Mouse (Mus musculus) liver, embryonic 13.5 days (tissue): Measurements from ENCODE around the gene Lrrc4c. TPM values are rescaled to one million over a fixed set of nuclear protein-coding genes. Genes with fewer than 3 reads are reported as not detected.

ENCODE experiments used
- ATAC-seq: fragments of 200-750 bp; cut with Nextera tagmentation; 2 replicates; pipeline ENCODE4 v1.8.0; 2017; ENCODE audit warnings: low read depth, mild to moderate bottlenecking, moderate number of reproducible peaks, moderate library complexity
- DNase-seq: peaks from one replicate; pipeline ENCODE4 v3.0.0; 2022
- H3K27ac ChIP-seq: fragments of 300-500 bp; sonication (generic); 2 replicates; pipeline ENCODE4 v1.5.1; 2015; ENCODE audit warnings: moderate library complexity, mild to moderate bottlenecking, inconsistent platforms
- H3K27me3 ChIP-seq: fragments of 300-500 bp; sonication (generic); 2 replicates; pipeline ENCODE4 v1.6.1; 2015; ENCODE audit warnings: mild to moderate bottlenecking, inconsistent platforms
- H3K36me3 ChIP-seq: fragments of 300-500 bp; sonication (generic); 2 replicates; pipeline ENCODE4 v1.6.1; 2015; ENCODE audit warnings: mild to moderate bottlenecking, inconsistent platforms
- H3K4me1 ChIP-seq: fragments of 300-500 bp; sonication (generic); replicated peaks from 2 replicates; pipeline ENCODE4 v1.6.1; 2015; ENCODE audit warnings: inconsistent platforms
- H3K4me2 ChIP-seq: fragments of 300-500 bp; sonication (generic); 2 replicates; pipeline ENCODE4 v1.6.1; 2015; ENCODE audit warnings: inconsistent platforms, mild to moderate bottlenecking, moderate library complexity
- H3K4me3 ChIP-seq: fragments of 300-500 bp; sonication (generic); replicated peaks from 2 replicates; pipeline ENCODE4 v1.5.1; 2015; ENCODE audit warnings: mild to moderate bottlenecking, inconsistent platforms
- H3K9ac ChIP-seq: fragments of 300-500 bp; sonication (generic); 2 replicates; pipeline ENCODE4 v1.6.1; 2015; ENCODE audit warnings: mild to moderate bottlenecking, inconsistent platforms
- H3K9me3 ChIP-seq: fragments of 300-500 bp; sonication (generic); replicated peaks from 2 replicates; pipeline ENCODE4 v1.6.1; 2016; ENCODE audit warnings: inconsistent platforms
- WGBS: fragments of 180-500 bp; shearing (Covaris S2); methylation state at CpG from one replicate; pipeline ENCODE4 v1.1.7; 2015; ENCODE audit not compliant: insufficient replicate concordance; 5-methylcytosine and 5-hydroxymethylcytosine counted together
- polyA plus RNA-seq: library from polyadenylated mRNA; unstranded; fragments of >200 nt; fragmentation: Nextera tagmentation; extraction: Ambion mirVana; gene quantifications from 2 replicates; pipeline ENCODE4 v1.2.1, GENCODE M21; 2015

Gene Lrrc4c
- polyA plus RNA-seq, 1 experiment from 2014 or later: 0.13 TPM

DNA sequence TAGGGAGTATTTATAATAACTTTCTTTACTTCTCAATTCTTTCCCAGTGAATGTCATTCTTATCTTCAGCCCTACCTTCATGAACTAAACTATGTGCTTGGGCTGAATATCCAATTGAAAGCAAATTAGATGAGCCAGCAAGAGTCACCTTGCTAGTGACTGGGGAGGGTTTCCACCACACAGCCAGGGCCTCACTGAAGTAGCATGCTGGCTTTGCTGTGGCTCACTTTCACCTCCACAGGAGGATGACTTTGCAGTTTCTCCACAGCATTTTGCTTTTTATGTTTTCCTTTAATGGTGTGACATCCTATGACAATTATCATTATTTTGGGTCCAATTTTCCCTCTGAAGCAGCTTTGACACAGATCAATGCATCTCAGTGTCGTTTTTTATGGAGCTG is 1000.0 kb downstream of the Lrrc4c start:
- Histone ChIP-seq H3K27ac (no peak overlapping the region), H3K4me3 (no peak overlapping the region), H3K9me3 (no peaks in the 10 kb centered on the region), H3K4me1 (no peaks in the 10 kb centered on the region), H3K4me2 (no peak overlapping the region), H3K36me3 (no peaks in the 10 kb centered on the region), H3K9ac (no peak overlapping the region), H3K27me3 (no peaks in the 10 kb centered on the region)
- DNase-seq: no peak
- no peak for ATAC-seq
- 32% methylated on average over 1 of the region's 1 CpGs for WGBS

- no peak for DNase-seq
- no peak overlapping the region for H3K4me3 ChIP-seq
- no peaks in the 10 kb centered on the region for H3K4me1 ChIP-seq
- H3K4me2 ChIP-seq: no peak overlapping the region
- H3K9me3 ChIP-seq: no peaks in the 10 kb centered on the region
- H3K27ac ChIP-seq: no peak overlapping the region
- no peaks in the 10 kb centered on the region for H3K36me3 ChIP-seq
- WGBS: 46% methylated on average over 1 of the region's 1 CpGs
- ATAC-seq: no peak
- H3K9ac ChIP-seq: no peak overlapping the region
- no peaks in the 10 kb centered on the region for H3K27me3 ChIP-seq
Observed at GRCm38 (mm10) chr2:97318536-97318935, 1000.6 kb downstream of the Lrrc4c start.

DNA sequence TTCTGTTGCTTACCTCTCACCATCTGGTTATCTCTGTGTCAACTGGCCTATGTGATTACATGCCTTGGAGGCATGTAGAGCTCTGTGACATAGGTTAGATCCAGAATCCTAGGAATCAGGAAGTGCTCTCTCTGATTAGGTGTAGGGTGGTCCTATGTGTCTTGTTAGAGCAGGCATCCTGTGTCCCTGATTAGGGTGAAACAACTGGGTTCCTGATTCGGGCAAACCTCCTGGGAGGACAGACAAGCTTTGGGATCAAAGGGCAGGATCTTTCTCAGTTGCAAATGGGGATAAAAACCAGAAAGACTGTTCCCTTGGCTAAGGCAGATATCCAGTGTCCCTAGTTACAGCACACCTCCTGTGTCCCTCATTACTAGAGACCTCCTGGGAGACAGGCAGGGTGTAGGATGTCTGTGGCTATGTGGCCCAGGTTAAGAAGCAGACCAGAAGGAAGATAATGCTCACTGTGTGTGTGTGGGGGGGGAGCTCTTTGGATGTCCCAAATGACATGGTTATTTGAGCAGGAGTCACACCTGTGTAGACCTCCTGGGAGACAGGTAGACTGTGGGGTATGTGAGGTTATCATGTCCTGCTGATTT is 1014.2 kb downstream of the Lrrc4c start:
- no peak overlapping the region for H3K9ac ChIP-seq
- 24% methylated on average over 1 of the region's 1 CpGs for WGBS
- H3K9me3 ChIP-seq: no peaks in the 10 kb centered on the region

DNA sequence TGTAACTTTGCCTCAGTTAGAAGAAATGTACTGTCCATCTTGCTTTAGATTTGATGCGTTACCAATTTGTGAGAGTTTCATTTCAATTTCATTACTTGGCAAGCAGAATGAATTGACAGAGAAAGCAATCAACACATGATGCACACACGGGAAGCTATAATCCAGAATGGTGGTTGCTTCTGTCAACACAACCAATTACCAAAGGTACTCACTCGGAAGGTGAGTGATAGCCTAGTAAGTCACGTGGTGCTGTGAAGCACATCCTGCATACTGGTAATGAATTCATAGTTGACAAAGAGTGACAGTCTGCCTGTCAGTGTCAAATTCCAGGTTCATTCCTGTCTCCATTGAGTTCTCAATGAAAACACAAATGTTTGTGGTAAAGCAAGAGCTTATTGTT is 1021.7 kb downstream of the Lrrc4c start:
- Histone ChIP-seq H3K9ac (no peak overlapping the region), H3K36me3 (no peaks in the 10 kb centered on the region), H3K4me1 (no peaks in the 10 kb centered on the region), H3K4me3 (no peak overlapping the region), H3K4me2 (no peak overlapping the region), H3K9me3 (no peaks in the 10 kb centered on the region), H3K27ac (no peak overlapping the region), H3K27me3 (no peaks in the 10 kb centered on the region)
- DNase-seq (no peak), ATAC-seq (no peak)
- WGBS: 61% methylated on average over 4 of the region's 4 CpGs

More for the DNA sequence above, 1014.2 kb downstream of the Lrrc4c start:
- no peak for ATAC-seq
- Histone ChIP-seq H3K4me3 (no peak overlapping the region), H3K4me1 (no peaks in the 10 kb centered on the region), H3K4me2 (no peak overlapping the region), H3K36me3 (no peaks in the 10 kb centered on the region), H3K27ac (no peak overlapping the region), H3K27me3 (no peaks in the 10 kb centered on the region)
- DNase-seq: no peak

DNA sequence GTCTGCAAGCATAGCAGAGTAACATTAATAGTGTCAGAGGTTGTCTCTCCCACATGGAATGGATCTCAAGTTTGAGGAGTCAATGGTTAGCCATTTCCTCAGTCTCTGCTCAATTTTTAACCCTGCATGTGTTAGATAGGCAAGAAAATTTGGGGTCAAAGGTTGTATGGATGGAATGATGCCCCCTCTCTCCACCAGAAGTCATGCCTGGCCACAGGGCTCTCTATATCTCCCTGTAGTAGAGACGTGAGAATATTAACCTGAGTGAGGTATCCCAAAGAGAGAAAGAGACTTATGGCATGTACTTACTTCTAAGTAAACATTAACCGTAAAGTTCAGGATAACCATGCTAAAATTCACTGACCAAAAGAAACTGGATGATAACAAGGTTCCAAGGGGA is 1043.3 kb downstream of the Lrrc4c start:
- Histone ChIP-seq H3K27ac (no peak overlapping the region), H3K4me3 (no peak overlapping the region), H3K4me1 (no peaks in the 10 kb centered on the region), H3K4me2 (no peak overlapping the region), H3K9me3 (no peaks in the 10 kb centered on the region), H3K36me3 (no peaks in the 10 kb centered on the region), H3K27me3 (no peaks in the 10 kb centered on the region), H3K9ac (no peak overlapping the region)
- no peak for ATAC-seq
- no peak for DNase-seq
- 69% methylated on average over 2 of the region's 2 CpGs for whole genome bisulfite sequencing

GRCm38 (mm10) chr2:97369978-97370377 is 1052.0 kb downstream of the Lrrc4c start:
- no peak for ATAC-seq
- DNase-seq: no peak
- no peaks in the 10 kb centered on the region for H3K27me3 ChIP-seq

DNA sequence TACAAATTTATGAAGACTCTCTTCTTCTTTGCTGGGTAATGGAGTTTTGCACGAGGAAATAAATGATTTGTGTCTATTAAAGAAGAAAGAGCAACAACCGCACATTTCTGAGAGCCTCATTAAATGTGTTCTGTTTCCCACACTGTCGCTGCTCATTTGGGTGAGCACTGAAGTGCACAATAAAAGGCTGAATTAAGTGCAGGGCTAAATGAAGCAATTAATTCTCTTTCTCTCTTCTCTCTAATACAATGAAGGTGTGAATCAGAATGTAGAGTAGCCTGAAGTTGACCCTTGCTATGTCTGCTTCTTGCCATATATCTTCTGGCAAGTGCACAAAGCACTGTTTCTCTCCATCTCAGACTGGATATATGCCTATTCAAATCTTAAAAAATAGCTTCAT is 1073.5 kb downstream of the Lrrc4c start:
- no peak for ATAC-seq
- H3K4me3 ChIP-seq: no peak overlapping the region
- no peaks in the 10 kb centered on the region for H3K4me1 ChIP-seq
- no peaks in the 10 kb centered on the region for H3K36me3 ChIP-seq
- H3K27me3 ChIP-seq: no peaks in the 10 kb centered on the region
- no peak for DNase-seq
- no peak overlapping the region for H3K27ac ChIP-seq
- WGBS: 63% methylated on average over 3 of the region's 3 CpGs
- no peak overlapping the region for H3K4me2 ChIP-seq
- 0 out of 2 replicates have a peak, but pooled peaks cover 3% of the 10 kb centered on the region for H3K9me3 ChIP-seq
- H3K9ac ChIP-seq: no peak overlapping the region

More at GRCm38 (mm10) chr2:97369978-97370377, 1052.0 kb downstream of the Lrrc4c start:
- H3K4me1 ChIP-seq: no peaks in the 10 kb centered on the region
- WGBS: 56% methylated on average over 3 of the region's 3 CpGs
- H3K9ac ChIP-seq: no peak overlapping the region
- no peaks in the 10 kb centered on the region for H3K36me3 ChIP-seq
- H3K4me3 ChIP-seq: no peak overlapping the region
- no peak overlapping the region for H3K27ac ChIP-seq
- H3K9me3 ChIP-seq: no peaks in the 10 kb centered on the region
- no peak overlapping the region for H3K4me2 ChIP-seq

- Histone ChIP-seq H3K27me3 (no peaks in the 10 kb centered on the region), H3K27ac (no peak overlapping the region), H3K9me3 (0 out of 2 replicates have a peak, but pooled peaks cover 3% of the 10 kb centered on the region), H3K4me1 (no peaks in the 10 kb centered on the region), H3K36me3 (no peaks in the 10 kb centered on the region), H3K9ac (no peak overlapping the region), H3K4me2 (no peak overlapping the region), H3K4me3 (no peak overlapping the region)
- DNase-seq (no peak), ATAC-seq (no peak)
- WGBS: 57% methylated on average over 2 of the region's 2 CpGs
Observed at GRCm38 (mm10) chr2:97391876-97392275, 1073.9 kb downstream of the Lrrc4c start.

- no peaks in the 10 kb centered on the region for H3K4me1 ChIP-seq
- 57% methylated on average over 1 of the region's 1 CpGs for WGBS
Observed at GRCm38 (mm10) chr2:97413066-97413465, 1095.1 kb downstream of the Lrrc4c start.

DNA sequence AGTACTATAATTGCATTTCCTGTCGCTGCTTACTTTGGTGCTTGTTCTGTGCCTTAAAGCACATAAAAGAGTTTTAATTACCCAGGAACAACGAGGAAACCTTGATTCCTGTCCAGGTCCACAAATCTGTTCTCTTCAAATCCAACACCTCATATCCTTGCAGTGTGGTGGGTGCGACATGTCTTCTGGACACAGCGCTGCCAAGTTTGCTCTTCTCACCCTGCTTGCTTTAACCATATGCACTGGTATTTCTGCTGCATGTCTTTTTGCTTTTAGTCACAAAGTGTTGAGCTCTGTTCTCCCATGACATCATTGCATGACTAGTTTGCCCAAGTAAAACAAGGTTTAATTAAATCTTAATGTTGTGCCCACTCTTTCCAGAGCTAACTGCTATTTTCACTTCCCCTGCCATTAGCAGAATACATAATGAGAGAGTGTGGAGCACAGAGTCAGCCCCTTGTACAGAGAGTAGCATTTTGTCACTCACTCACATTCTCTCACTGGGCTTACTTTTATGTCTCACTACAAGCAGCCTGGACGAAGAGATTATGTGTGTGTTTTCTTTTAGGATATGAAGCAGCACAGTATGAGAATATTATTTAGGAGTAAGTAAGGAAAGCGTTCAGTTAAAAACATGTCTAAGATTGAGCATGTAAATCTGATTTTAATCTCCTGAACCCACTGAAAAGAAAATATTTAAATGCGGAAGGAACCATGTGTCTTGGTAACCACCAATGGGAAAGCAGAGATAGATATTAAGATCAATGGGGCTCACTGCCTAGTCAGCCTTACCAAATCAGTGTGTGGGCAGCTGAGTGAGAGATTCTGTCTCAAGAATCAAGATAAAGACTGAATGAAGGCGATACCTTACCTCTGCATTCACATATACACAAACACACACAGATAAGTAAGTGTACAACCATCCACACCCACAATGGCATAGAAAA is 1096.7 kb downstream of the Lrrc4c start:
- Histone ChIP-seq H3K4me1 (no peaks in the 10 kb centered on the region), H3K9me3 (no peaks in the 10 kb centered on the region; the same call in 1 of the 2 replicates), H3K27me3 (no peaks in the 10 kb centered on the region), H3K27ac (no peak overlapping the region), H3K9ac (no peak overlapping the region), H3K36me3 (no peaks in the 10 kb centered on the region), H3K4me2 (no peak overlapping the region), H3K4me3 (no peak overlapping the region)
- DNase-seq (no peak), ATAC-seq (no peak)
- 66% methylated on average over 8 of the region's 8 CpGs for WGBS

More at GRCm38 (mm10) chr2:97413066-97413465, 1095.1 kb downstream of the Lrrc4c start:
- no peaks in the 10 kb centered on the region; the same call in 1 of the 2 replicates for H3K9me3 ChIP-seq
- H3K4me3 ChIP-seq: no peak overlapping the region
- H3K27ac ChIP-seq: no peak overlapping the region
- no peak overlapping the region for H3K9ac ChIP-seq
- no peaks in the 10 kb centered on the region for H3K36me3 ChIP-seq
- DNase-seq: no peak
- no peaks in the 10 kb centered on the region for H3K27me3 ChIP-seq
- no peak overlapping the region for H3K4me2 ChIP-seq
- no peak for ATAC-seq

DNA sequence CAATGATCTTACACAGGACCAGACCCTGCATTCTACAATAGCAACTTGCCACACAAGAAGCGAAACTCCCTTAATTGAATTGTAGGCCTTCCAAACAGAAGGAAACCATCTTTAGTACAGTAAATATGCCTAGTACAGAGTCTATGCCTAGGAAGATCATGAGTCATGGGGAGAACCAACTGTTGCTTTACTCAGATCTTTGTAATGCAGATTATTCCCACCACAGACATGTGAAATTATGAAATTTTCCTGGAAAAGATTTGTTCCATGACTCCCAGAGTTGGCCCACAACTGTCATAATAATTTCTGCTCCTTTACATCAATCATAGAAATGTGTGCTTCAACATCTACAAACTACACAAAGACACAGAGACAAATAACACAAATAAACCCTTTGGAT is 1116.2 kb downstream of the Lrrc4c start:
- no peak for ATAC-seq
- 68% methylated on average over 1 of the region's 1 CpGs for WGBS
- Histone ChIP-seq H3K27ac (no peak overlapping the region), H3K36me3 (no peaks in the 10 kb centered on the region), H3K9me3 (no peaks in the 10 kb centered on the region), H3K4me3 (no peak overlapping the region), H3K4me2 (no peak overlapping the region), H3K4me1 (no peaks in the 10 kb centered on the region), H3K27me3 (no peaks in the 10 kb centered on the region), H3K9ac (no peak overlapping the region)
- DNase-seq: no peak
